Mouse (Mus musculus) stomach, embryonic 16.5 days (tissue): ENCODE data around the gene Mif. TPM values are rescaled to one million over a fixed set of nuclear protein-coding genes. Genes with fewer than 3 reads are reported as not detected.
"Not testable (repeated sequence)": the region's sequence is repeated elsewhere in the genome, so short reads cannot be mapped to it uniquely, and the experiment has no call there.

Experiments used
- ATAC-seq: fragments of 200-750 bp; cut with Nextera tagmentation; 2 replicates; pipeline ENCODE4 v1.8.0; 2017; ENCODE audit warnings: moderate number of reproducible peaks, moderate TSS enrichment; ENCODE audit not compliant: insufficient read depth, low FRiP score
- H3K27ac ChIP-seq: fragments of 300-500 bp; sonication (generic); 2 replicates; pipeline ENCODE4 v1.5.1; 2014; ENCODE audit warnings: low read length
- H3K27me3 ChIP-seq: fragments of 300-500 bp; sonication (generic); 2 replicates; pipeline ENCODE4 v1.6.1; 2014; ENCODE audit warnings: low read length, control low read depth, mixed read lengths; ENCODE audit not compliant: control insufficient read depth, insufficient read depth
- H3K36me3 ChIP-seq: fragments of 300-500 bp; sonication (generic); 2 replicates; pipeline ENCODE4 v1.6.1; 2014; ENCODE audit warnings: low read length; ENCODE audit not compliant: control insufficient read depth, insufficient read depth
- H3K4me1 ChIP-seq: fragments of 300-500 bp; sonication (generic); 2 replicates; pipeline ENCODE4 v1.6.1; 2014; ENCODE audit warnings: low read length, control low read depth, mixed read lengths; ENCODE audit not compliant: control insufficient read depth, insufficient read depth
- H3K4me2 ChIP-seq: fragments of 300-500 bp; sonication (generic); 2 replicates; pipeline ENCODE4 v1.6.1; 2014; ENCODE audit warnings: low read depth, low read length, mixed read lengths
- H3K4me3 ChIP-seq: fragments of 300-500 bp; sonication (generic); replicated peaks from 2 replicates; pipeline ENCODE4 v1.5.1; 2014; ENCODE audit warnings: mild to moderate bottlenecking, low read length
- H3K9ac ChIP-seq: fragments of 300-500 bp; sonication (generic); 2 replicates; pipeline ENCODE4 v1.6.1; 2014; ENCODE audit warnings: low read length
- H3K9me3 ChIP-seq: fragments of 300-500 bp; sonication (generic); replicated peaks from 2 replicates; pipeline ENCODE4 v1.6.1; 2016; ENCODE audit warnings: low read length, control low read depth; ENCODE audit not compliant: control insufficient read depth
- WGBS: fragments of 180-500 bp; shearing (Covaris S2); extraction: QIAGEN DNeasy Blood & Tissue Kit; methylation state at CpG from one replicate; pipeline ENCODE4 v1.1.7; 2014; 5-methylcytosine and 5-hydroxymethylcytosine counted together
- polyA plus RNA-seq: library from polyadenylated mRNA; unstranded; fragments of >200 nt; fragmentation: Nextera tagmentation; extraction: Ambion mirVana; gene quantifications from 2 replicates; pipeline ENCODE4 v1.2.1, GENCODE M21; 2015

The Mif gene
- 1,459 and 1,538 TPM in 2 replicates for polyA plus RNA-seq

- H3K27me3 ChIP-seq, H3K36me3 ChIP-seq, H3K9me3 ChIP-seq: not testable (repeated sequence)
- H3K27ac ChIP-seq, result peak within 1 kb of the TSS; percentile 97
- peak; percentile 97 for ATAC-seq
- WGBS, result under 1% methylated on average over 42 of the region's 46 CpGs
- peak within 1 kb of the TSS; percentile 86 for H3K9ac ChIP-seq
- peak within 1 kb of the TSS; percentile 78 for H3K4me3 ChIP-seq
- peak within 1 kb of the TSS; percentile 74 for H3K4me2 ChIP-seq
- peaks cover 18% of the 10 kb centered on the region for H3K4me1 ChIP-seq
These were observed at the start of gene Mif for GRCm38 (mm10) chr10:75859786-75860470. Gene Mif (minus strand): TSS chr10:75860240.

GRCm38 (mm10) chr10:75906882-75907281 is 46.8 kb upstream of the Mif start:
- Histone ChIP-seq H3K9me3 (no peaks in the 10 kb centered on the region), H3K36me3 (peaks cover 36% of the 10 kb centered on the region), H3K4me3 (no peak overlapping the region), H3K4me2 (no peak overlapping the region), H3K27me3 (no peaks in the 10 kb centered on the region), H3K27ac (no peak overlapping the region), H3K4me1 (no peaks in the 10 kb centered on the region), H3K9ac (no peak overlapping the region)
- 87% methylated on average over 4 of the region's 4 CpGs for WGBS
- no peak for ATAC-seq

GRCm38 (mm10) chr10:75904391-75904790 is 44.4 kb upstream of the Mif start:
- no peak overlapping the region for H3K27ac ChIP-seq
- peaks cover 28% of the 10 kb centered on the region; the same call in 1 of the 2 replicates for H3K36me3 ChIP-seq
- H3K27me3 ChIP-seq, result no peaks in the 10 kb centered on the region
- H3K9ac ChIP-seq, result no peak overlapping the region
- no peaks in the 10 kb centered on the region for H3K4me1 ChIP-seq
- no peak for ATAC-seq
- H3K4me3 ChIP-seq, result no peak overlapping the region
- no peak overlapping the region for H3K4me2 ChIP-seq
- H3K9me3 ChIP-seq, result no peaks in the 10 kb centered on the region
- 85% methylated on average over 5 of the region's 5 CpGs for WGBS

GRCm38 (mm10) chr10:75898846-75899245 is 38.8 kb upstream of the Mif start:
- Histone ChIP-seq H3K27ac (peak overlapping the region; percentile 26; the same call in 1 of the 2 replicates), H3K9me3 (no peaks in the 10 kb centered on the region), H3K36me3 (peaks cover 25% of the 10 kb centered on the region), H3K4me1 (peaks cover 9% of the 10 kb centered on the region), H3K9ac (no peak overlapping the region), H3K4me2 (no peak overlapping the region), H3K4me3 (no peak overlapping the region), H3K27me3 (no peaks in the 10 kb centered on the region)
- whole genome bisulfite sequencing, result 45% methylated on average over 3 of the region's 3 CpGs
- no peak; the same call in 1 of the 2 replicates for ATAC-seq

GRCm38 (mm10) chr10:75898039-75898564 is 38.1 kb upstream of the Mif start:
- Histone ChIP-seq H3K4me1 (peaks cover 15% of the 10 kb centered on the region), H3K27ac (peak overlapping the region; percentile 26; the same call in 1 of the 2 replicates), H3K9ac (no peak overlapping the region; the same call in 1 of the 2 replicates), H3K4me3 (no peak overlapping the region), H3K9me3 (no peaks in the 10 kb centered on the region), H3K27me3 (no peaks in the 10 kb centered on the region), H3K36me3 (peaks cover 24% of the 10 kb centered on the region), H3K4me2 (no peak overlapping the region)
- ATAC-seq, result no peak
- WGBS, result 75% methylated on average over 6 of the region's 6 CpGs

GRCm38 (mm10) chr10:75897373-75897772 is 37.3 kb upstream of the Mif start:
- no peaks in the 10 kb centered on the region for H3K9me3 ChIP-seq
- no peak overlapping the region for H3K4me3 ChIP-seq
- H3K27ac ChIP-seq, result no peak overlapping the region
- no peaks in the 10 kb centered on the region for H3K27me3 ChIP-seq
- no peak for ATAC-seq
- H3K4me2 ChIP-seq, result no peak overlapping the region
- 37% methylated on average over 6 of the region's 6 CpGs for WGBS
- no peak overlapping the region for H3K9ac ChIP-seq
- peaks cover 15% of the 10 kb centered on the region for H3K4me1 ChIP-seq
- H3K36me3 ChIP-seq, result peaks cover 17% of the 10 kb centered on the region

- peaks cover 15% of the 10 kb centered on the region for H3K4me1 ChIP-seq
- no peak overlapping the region for H3K27ac ChIP-seq
- no peak overlapping the region for H3K9ac ChIP-seq
- peaks cover 9% of the 10 kb centered on the region for H3K36me3 ChIP-seq
- H3K27me3 ChIP-seq, result no peaks in the 10 kb centered on the region
- H3K4me2 ChIP-seq, result no peak overlapping the region
- H3K4me3 ChIP-seq, result no peak overlapping the region
- H3K9me3 ChIP-seq, result no peaks in the 10 kb centered on the region
- no peak for ATAC-seq
- 86% methylated on average over 1 of the region's 1 CpGs for WGBS
These were observed 36.2 kb upstream of the Mif start for GRCm38 (mm10) chr10:75896208-75896607.

GRCm38 (mm10) chr10:75895730-75896129 is 35.7 kb upstream of the Mif start:
- H3K9ac ChIP-seq, result no peak overlapping the region
- H3K27me3 ChIP-seq, result no peaks in the 10 kb centered on the region
- WGBS, result 92% methylated on average over 5 of the region's 5 CpGs
- H3K9me3 ChIP-seq, result no peaks in the 10 kb centered on the region
- ATAC-seq, result no peak
- no peak overlapping the region for H3K27ac ChIP-seq
- H3K4me2 ChIP-seq, result no peak overlapping the region
- H3K4me3 ChIP-seq, result no peak overlapping the region
- peaks cover 15% of the 10 kb centered on the region for H3K4me1 ChIP-seq
- peaks cover 9% of the 10 kb centered on the region for H3K36me3 ChIP-seq

- Histone ChIP-seq H3K27ac (no peak overlapping the region), H3K4me3 (no peak overlapping the region), H3K36me3 (peaks cover 9% of the 10 kb centered on the region), H3K9ac (no peak overlapping the region), H3K27me3 (no peaks in the 10 kb centered on the region), H3K9me3 (no peaks in the 10 kb centered on the region), H3K4me2 (no peak overlapping the region), H3K4me1 (peaks cover 17% of the 10 kb centered on the region)
- WGBS, result 69% methylated on average over 6 of the region's 6 CpGs
- no peak for ATAC-seq
These were observed 34.6 kb upstream of the Mif start for GRCm38 (mm10) chr10:75894601-75895000.
